25 mouse cellular contexts compared by ENCODE assay signal in the genomic region with DNA sequence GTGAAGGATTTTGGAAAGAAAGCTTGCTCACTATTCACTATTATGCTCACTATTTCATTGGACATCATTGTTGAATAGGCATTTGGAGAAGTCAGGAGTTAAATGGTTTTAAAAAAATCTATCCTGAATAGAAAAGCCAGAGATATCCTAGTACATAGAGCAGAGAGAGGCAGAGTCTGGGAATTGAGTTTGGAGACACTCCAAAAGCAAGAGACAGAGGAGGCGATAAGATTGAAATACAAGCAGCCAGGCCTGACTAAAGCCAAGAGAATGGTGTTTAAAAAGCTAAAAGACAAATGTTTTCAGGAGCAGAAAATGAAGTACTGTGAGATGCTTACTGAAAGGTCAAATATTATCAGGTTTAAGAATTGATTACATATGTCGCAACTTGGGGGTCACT.
"Had no signal": no experiment of that assay in that cellular context is flagged by ENCODE, and none has a peak within 500 bp of the region (broad histone marks: within the 10 kb centered on the region; RNA-seq: fewer than 3 reads in every experiment).

No protein-coding gene starts in this region.

- H3K4me2 ChIP-seq: heart, embryonic 12.5 days; hindbrain, embryonic 12.5 days; hindbrain, embryonic 15.5 days; kidney, embryonic 15.5 days; limb, embryonic 13.5 days; limb, embryonic 15.5 days; liver, embryonic 12.5 days had no signal

- ATAC-seq: hindbrain, postnatal 0 days; intestine, embryonic 16.5 days; liver, embryonic 12.5 days had no signal

- H3K27ac ChIP-seq: heart, adult 2 months; heart, embryonic 10.5 days; hindbrain, embryonic 10.5 days; hindbrain, embryonic 12.5 days; hindbrain, embryonic 15.5 days; hindbrain, postnatal 0 days; kidney, embryonic 15.5 days; limb, embryonic 13.5 days; limb, embryonic 15.5 days; liver, embryonic 12.5 days; liver, embryonic 14.5 days had no signal

- DNase-seq: gastrocnemius, postnatal 14 days; gastrocnemius, postnatal 36 days; heart, adult 11 months; heart, adult 2 months; heart, postnatal 4 days; kidney, adult 11 months; kidney, adult 2 months; kidney, adult 9 months; kidney, postnatal 10 days; kidney, postnatal 36 days; layer of hippocampus, adult 9-11 months; layer of hippocampus, postnatal 36 days; left cerebral cortex, postnatal 4 days had no signal

- H3K27me3 ChIP-seq: heart, embryonic 12.5 days; hindbrain, embryonic 12.5 days; hindbrain, embryonic 15.5 days; kidney, embryonic 15.5 days; limb, embryonic 13.5 days; limb, embryonic 15.5 days; liver, embryonic 12.5 days had no signal

- H3K9me3 ChIP-seq: heart, embryonic 10.5 days; heart, embryonic 12.5 days; hindbrain, embryonic 10.5 days; hindbrain, embryonic 12.5 days; hindbrain, embryonic 15.5 days; kidney, embryonic 15.5 days; limb, embryonic 13.5 days; limb, embryonic 15.5 days; liver, embryonic 12.5 days had no signal

- H3K9ac ChIP-seq: heart, embryonic 12.5 days; hindbrain, embryonic 12.5 days; hindbrain, embryonic 15.5 days; kidney, embryonic 15.5 days; limb, embryonic 13.5 days; limb, embryonic 15.5 days; liver, embryonic 12.5 days; liver, embryonic 14.5 days had no signal

- H3K4me1 ChIP-seq: heart, embryonic 10.5 days; heart, embryonic 12.5 days; hindbrain, embryonic 10.5 days; hindbrain, embryonic 12.5 days; hindbrain, embryonic 15.5 days; kidney, embryonic 15.5 days; limb, embryonic 13.5 days; limb, embryonic 15.5 days; liver, embryonic 12.5 days had no signal

- H3K36me3 ChIP-seq: heart, embryonic 10.5 days; heart, embryonic 12.5 days; hindbrain, embryonic 10.5 days; hindbrain, embryonic 12.5 days; hindbrain, embryonic 15.5 days; kidney, embryonic 15.5 days; limb, embryonic 13.5 days; limb, embryonic 15.5 days; liver, embryonic 12.5 days had no signal

- H3K4me3 ChIP-seq: heart, adult 2 months; heart, embryonic 10.5 days; heart, embryonic 12.5 days; hindbrain, embryonic 10.5 days; hindbrain, embryonic 12.5 days; hindbrain, embryonic 15.5 days; kidney, embryonic 15.5 days; limb, embryonic 13.5 days; limb, embryonic 15.5 days; liver, embryonic 12.5 days had no signal
